Mouse (Mus musculus) C2C12 (cell line): Measurements from ENCODE around the gene Fcho2. TPM values are rescaled to one million over a fixed set of nuclear protein-coding genes. Genes with fewer than 3 reads are reported as not detected.

ENCODE experiments used
- H3K27me3 ChIP-seq: one replicate; pipeline ENCODE4 v1.6.1; 2011; ENCODE audit not compliant: control insufficient read depth, insufficient read depth, insufficient read length
- H3K36me3 ChIP-seq: one replicate; pipeline ENCODE4 v1.6.1; 2011; ENCODE audit not compliant: control insufficient read depth, insufficient read depth
- H3K4me3 ChIP-seq: one replicate; pipeline ENCODE4 v1.5.1; 2011; ENCODE audit warnings: mild to moderate bottlenecking, control low read depth; ENCODE audit not compliant: poor library complexity, insufficient read depth, severe bottlenecking
- H3K79me2 ChIP-seq: one replicate; pipeline ENCODE4 v1.6.1; 2011; ENCODE audit not compliant: control insufficient read depth, insufficient read depth
- H3K79me3 ChIP-seq: one replicate; pipeline ENCODE4 v1.6.1; 2011; ENCODE audit warnings: low read depth, control low read depth
- H3ac ChIP-seq: one replicate; pipeline ENCODE3; 2011; ENCODE audit warnings: low read depth; ENCODE audit not compliant: control insufficient read depth, insufficient read length
- CEBPB ChIP-seq: IDR thresholded peaks from one replicate; pipeline ENCODE4 v1.6.1; 2011; ENCODE audit warnings: low read depth, mild to moderate bottlenecking, control low read depth, moderate library complexity
- CTCF ChIP-seq: IDR thresholded peaks from one replicate; pipeline ENCODE4 v1.5.1; 2011; ENCODE audit not compliant: control insufficient read depth, insufficient read depth, insufficient read length
- FOSL1 ChIP-seq: IDR thresholded peaks from one replicate; pipeline ENCODE4 v1.8.0; 2011; ENCODE audit warnings: mild to moderate bottlenecking, low read length; ENCODE audit not compliant: poor library complexity, insufficient read depth, severe bottlenecking
- MAX ChIP-seq: IDR thresholded peaks from one replicate; pipeline ENCODE4 v1.6.1; 2011; ENCODE audit warnings: mild to moderate bottlenecking, control low read depth
- MYOD1 ChIP-seq: IDR thresholded peaks from one replicate; pipeline ENCODE4 v1.6.1; 2011; ENCODE audit warnings: low read depth; ENCODE audit not compliant: control insufficient read depth, insufficient read length
- MYOG ChIP-seq: IDR thresholded peaks from one replicate; pipeline ENCODE4 v1.6.1; 2011; ENCODE audit not compliant: control insufficient read depth, insufficient read length; ENCODE audit errors: extremely low read depth
- USF1 ChIP-seq: IDR thresholded peaks from one replicate; pipeline ENCODE4 v1.6.1; 2011; ENCODE audit warnings: low read depth, mild to moderate bottlenecking, control low read depth, moderate library complexity
- polyA plus RNA-seq: library from polyadenylated mRNA; unstranded; fragments of >200 nt; fragmentation: generic; extraction: Trizol; gene quantifications from one replicate; pipeline ENCODE4 v1.2.1, GENCODE M21; 2012; ENCODE audit warnings: missing spikeins

Gene Fcho2
- polyA plus RNA-seq, 1 experiment = 3.1 TPM

DNA sequence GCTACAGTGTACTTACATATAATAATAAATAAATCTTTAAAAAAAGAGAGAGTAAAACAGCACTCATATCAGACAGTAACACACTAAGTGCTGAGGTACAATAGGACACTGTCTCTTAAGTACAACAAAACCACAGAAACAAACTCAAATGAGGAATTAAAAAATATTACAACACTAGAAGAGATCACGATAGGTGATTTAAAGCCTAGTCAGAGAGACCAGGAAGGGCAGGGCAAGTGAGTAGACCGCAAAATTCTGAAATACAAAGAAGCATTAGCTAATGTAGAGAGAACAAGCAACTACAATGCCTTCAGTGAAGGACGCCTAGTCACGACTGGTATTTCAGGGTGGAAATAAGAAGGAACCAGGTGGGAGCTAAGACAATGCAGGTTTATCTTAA, 11.6 kb downstream of the Fcho2 start:
- Histone ChIP-seq H3K79me3 (peaks cover 35% of the 10 kb centered on the region), H3ac (no peak overlapping the region), H3K4me3 (no peak overlapping the region), H3K79me2 (peaks cover 48% of the 10 kb centered on the region), H3K36me3 (peaks cover 50% of the 10 kb centered on the region), H3K27me3 (no peaks in the 10 kb centered on the region)
- TF ChIP-seq FOSL1 (no peak), USF1 (no peak), CTCF (no peak), MAX (no peak), CEBPB (no peak)

DNA sequence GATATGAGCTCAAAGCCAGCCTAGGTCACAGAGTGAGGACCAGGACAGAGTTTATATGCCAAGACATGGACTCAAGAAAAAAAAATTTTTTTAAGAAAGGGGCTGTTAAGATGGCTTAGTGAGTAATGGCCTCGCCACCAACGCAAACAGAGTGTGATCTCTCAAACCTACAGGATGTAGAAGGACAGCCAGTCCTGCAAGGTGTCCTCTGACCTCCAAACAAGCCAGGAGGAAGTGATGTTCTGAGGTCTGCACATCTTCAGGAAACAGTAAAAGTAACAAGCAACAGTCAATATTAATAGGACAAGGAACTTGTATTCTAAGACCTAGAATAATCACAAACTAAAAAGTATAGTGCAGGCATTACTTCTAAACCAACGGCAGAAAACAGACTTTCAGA, 12.3 kb downstream of the Fcho2 start:
- H3K79me2 ChIP-seq = peaks cover 45% of the 10 kb centered on the region
- peaks cover 50% of the 10 kb centered on the region for H3K36me3 ChIP-seq
- peaks cover 28% of the 10 kb centered on the region for H3K79me3 ChIP-seq
- no peak overlapping the region for H3ac ChIP-seq
- H3K4me3 ChIP-seq = no peak overlapping the region
- no peaks in the 10 kb centered on the region for H3K27me3 ChIP-seq
- no peak for TF ChIP-seq CTCF
- no peak for TF ChIP-seq MYOD1
- no peak for TF ChIP-seq MAX
- no peak for TF ChIP-seq FOSL1
- no peak for TF ChIP-seq CEBPB
- TF ChIP-seq MYOG = no peak
- no peak for TF ChIP-seq USF1

DNA sequence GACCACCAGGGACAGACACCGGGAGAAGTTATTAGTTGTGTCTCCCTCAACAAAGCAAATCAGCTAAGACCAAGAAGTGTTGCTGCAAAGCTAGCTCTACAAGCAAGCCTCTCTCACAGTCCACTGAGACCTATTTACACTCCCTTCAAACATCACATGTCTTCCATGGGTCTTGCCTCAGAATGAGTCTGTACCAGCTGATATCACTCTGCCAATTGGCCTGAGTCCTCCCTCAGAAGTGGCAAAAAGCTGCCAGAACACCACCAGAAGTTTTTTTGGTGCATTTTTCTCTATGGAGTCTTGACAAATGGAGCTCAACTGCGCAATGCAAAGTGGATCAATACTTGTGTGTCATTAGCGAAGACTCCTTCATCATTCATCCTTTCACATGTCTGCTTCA, 19.7 kb downstream of the Fcho2 start:
- Histone ChIP-seq H3K36me3 (peaks cover 29% of the 10 kb centered on the region), H3K79me3 (peaks cover 7% of the 10 kb centered on the region), H3K79me2 (peaks cover 32% of the 10 kb centered on the region), H3ac (no peak overlapping the region), H3K4me3 (no peak overlapping the region), H3K27me3 (no peaks in the 10 kb centered on the region)
- no peak for TF ChIP-seq MYOD1

DNA sequence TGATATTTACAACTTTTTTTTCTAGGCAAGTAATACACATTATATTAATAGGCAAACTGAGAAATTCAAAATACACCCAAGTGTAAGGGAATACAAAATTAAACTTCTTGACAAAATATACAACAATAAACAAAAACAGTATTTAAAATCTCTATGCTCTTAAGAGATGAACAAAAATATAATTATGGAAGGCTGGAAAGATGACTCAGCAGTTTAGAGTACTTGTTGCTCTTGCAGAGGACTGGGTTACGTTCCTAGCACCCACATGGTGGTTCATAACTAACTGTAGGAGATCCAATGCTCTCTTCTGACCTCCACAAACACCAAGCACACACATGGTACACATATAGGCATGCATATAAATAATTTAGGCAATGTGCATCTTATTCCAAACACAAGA, 22.4 kb downstream of the Fcho2 start:
- TF ChIP-seq MYOG (no peak), FOSL1 (no peak), MAX (no peak), USF1 (no peak), MYOD1 (no peak), CTCF (no peak), CEBPB (no peak)
- H3K36me3 ChIP-seq = peaks cover 25% of the 10 kb centered on the region
- no peaks in the 10 kb centered on the region for H3K27me3 ChIP-seq
- H3K79me3 ChIP-seq = peaks cover 2% of the 10 kb centered on the region
- peaks cover 17% of the 10 kb centered on the region for H3K79me2 ChIP-seq
- no peak overlapping the region for H3ac ChIP-seq
- no peak overlapping the region for H3K4me3 ChIP-seq

DNA sequence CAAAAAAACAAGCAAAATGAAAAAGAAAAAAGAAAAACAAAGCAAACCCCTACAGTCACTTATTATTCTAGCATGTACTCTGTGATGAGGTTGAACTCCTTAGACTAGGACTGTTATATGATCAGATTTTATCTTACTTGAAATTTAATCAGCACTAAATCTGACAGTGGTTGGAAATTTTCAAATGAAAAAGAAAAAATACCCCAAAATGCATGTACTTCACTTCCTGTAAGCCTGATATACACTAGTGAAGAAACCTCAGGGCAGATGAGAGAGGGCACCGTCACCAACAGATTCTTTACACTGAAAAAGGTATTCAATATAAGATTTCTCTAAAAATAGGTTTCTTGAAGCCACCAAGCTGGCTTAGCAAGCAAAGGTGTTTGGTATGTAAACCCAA, 23.6 kb downstream of the Fcho2 start:
- H3ac ChIP-seq = no peak overlapping the region
- H3K36me3 ChIP-seq = peaks cover 23% of the 10 kb centered on the region
- no peak overlapping the region for H3K4me3 ChIP-seq

DNA sequence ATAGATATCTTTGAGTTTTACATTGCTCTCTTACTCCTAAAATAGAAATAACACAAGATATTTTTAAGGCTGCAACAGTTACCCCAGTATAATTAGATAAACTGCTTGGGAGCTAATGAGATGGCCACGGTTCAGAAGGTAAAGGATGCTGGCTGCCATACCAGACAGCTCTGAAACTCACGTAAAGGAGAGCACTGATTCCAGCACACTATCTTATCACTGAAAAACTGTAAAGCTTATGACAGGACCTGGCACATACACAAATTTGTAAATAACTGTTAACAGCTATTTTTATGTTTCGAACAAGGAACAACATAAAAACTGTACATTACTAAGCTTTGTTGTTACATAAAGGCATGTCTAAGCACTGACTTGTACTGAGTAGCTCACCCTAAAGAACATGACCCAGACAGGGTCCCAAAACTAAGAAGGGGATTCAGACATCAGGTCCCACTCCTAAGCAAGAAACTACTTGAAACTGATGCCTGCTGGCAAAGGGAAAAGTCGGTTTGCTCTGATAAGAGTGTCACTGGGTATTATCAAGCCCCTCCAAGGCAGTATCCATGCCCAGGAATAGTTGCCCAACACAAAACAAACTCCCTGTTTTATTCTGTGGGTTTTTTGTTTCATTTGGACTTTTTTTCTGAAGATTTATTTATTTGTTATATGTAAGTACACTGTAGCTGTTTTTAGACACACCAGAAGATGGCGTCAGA, 28.1 kb downstream of the Fcho2 start:
- Histone ChIP-seq H3K79me2 (peaks cover 8% of the 10 kb centered on the region), H3K4me3 (no peak overlapping the region), H3K79me3 (no peaks in the 10 kb centered on the region), H3K36me3 (peaks cover 23% of the 10 kb centered on the region), H3ac (no peak overlapping the region), H3K27me3 (no peaks in the 10 kb centered on the region)
- no peak for TF ChIP-seq MAX
- TF ChIP-seq MYOD1 = no peak

More for the DNA sequence above, 23.6 kb downstream of the Fcho2 start:
- Histone ChIP-seq H3K79me3 (peaks cover 2% of the 10 kb centered on the region), H3K27me3 (no peaks in the 10 kb centered on the region), H3K79me2 (peaks cover 12% of the 10 kb centered on the region)
- TF ChIP-seq MYOD1 (no peak), USF1 (no peak), MAX (no peak), CEBPB (no peak), MYOG (no peak), FOSL1 (no peak), CTCF (no peak)
